Mouse (Mus musculus) cerebellum, postnatal 25 days (tissue): Measurements from ENCODE around the gene Kirrel2.
"Not testable (repeated sequence)": the region's sequence is repeated elsewhere in the genome, so short reads cannot be mapped to it uniquely, and the experiment has no call there.

ENCODE experiments used
- DNase-seq, 2 experiments: peaks; one replicate each; pipeline ENCODE4 v3.0.0; 2021; ENCODE audit warnings: mixed read lengths in 2 of 2

Kirrel2 gene

GRCm38 (mm10) chr7:30457629-30458330, at the start of gene Kirrel2, which contains the start of gene Nphs1:
Gene Kirrel2 (minus strand): TSS chr7:30457690.
Gene Nphs1 (plus strand): TSS chr7:30458315.
- DNase-seq: peak in 1 of 2 experiments; percentile 48

GRCm38 (mm10) chr7:30501159-30501558, 43.7 kb upstream of the Kirrel2 start:
- not testable (repeated sequence) for DNase-seq

- DNase-seq: not testable (repeated sequence)
Measured at GRCm38 (mm10) chr7:30495506-30496042, 38.1 kb upstream of the Kirrel2 start.

GRCm38 (mm10) chr7:30493401-30493931, 36.0 kb upstream of the Kirrel2 start, which contains the start of gene Prodh2:
Gene Prodh2 (plus strand): TSS chr7:30493622.
- DNase-seq: no peak

GRCm38 (mm10) chr7:30492765-30493164, 35.3 kb upstream of the Kirrel2 start:
- peak; percentile 88 to 94 for DNase-seq

GRCm38 (mm10) chr7:30490957-30491307, 33.4 kb upstream of the Kirrel2 start:
- DNase-seq: no peak

GRCm38 (mm10) chr7:30490251-30490956, 32.9 kb upstream of the Kirrel2 start:
- DNase-seq: peak; percentile 64 to 76

- no peak for DNase-seq
Measured at GRCm38 (mm10) chr7:30484250-30484649, 26.8 kb upstream of the Kirrel2 start.

GRCm38 (mm10) chr7:30477415-30478381, 20.2 kb upstream of the Kirrel2 start:
- DNase-seq: peak; percentile 47 to 56

- not testable (repeated sequence) for DNase-seq
Measured at GRCm38 (mm10) chr7:30476136-30476535, 18.6 kb upstream of the Kirrel2 start.

- no peak for DNase-seq
Measured at GRCm38 (mm10) chr7:30474999-30475398, 17.5 kb upstream of the Kirrel2 start.

- DNase-seq: peak in 1 of 2 experiments; percentile 63
Measured at GRCm38 (mm10) chr7:30472411-30472810, 14.9 kb upstream of the Kirrel2 start.

GRCm38 (mm10) chr7:30464816-30465300, 7.4 kb upstream of the Kirrel2 start:
- no peak for DNase-seq

GRCm38 (mm10) chr7:30463996-30464395, 6.5 kb upstream of the Kirrel2 start:
- DNase-seq: no peak

GRCm38 (mm10) chr7:30463568-30463967, 6.1 kb upstream of the Kirrel2 start:
- no peak for DNase-seq

GRCm38 (mm10) chr7:30459484-30459883, 2.0 kb upstream of the Kirrel2 start:
- no peak for DNase-seq

GRCm38 (mm10) chr7:30456911-30457628, 420 bp downstream of the Kirrel2 start:
- no peak for DNase-seq

- DNase-seq: no peak
Measured at GRCm38 (mm10) chr7:30456487-30456886, 1.0 kb downstream of the Kirrel2 start.

GRCm38 (mm10) chr7:30454259-30454658, 3.2 kb downstream of the Kirrel2 start:
- no peak for DNase-seq

- peak in 1 of 2 experiments; percentile 55 for DNase-seq
Measured at GRCm38 (mm10) chr7:30453766-30454165, 3.7 kb downstream of the Kirrel2 start.

GRCm38 (mm10) chr7:30453327-30453726, 4.2 kb downstream of the Kirrel2 start:
- no peak for DNase-seq
